Mouse (Mus musculus): ENCODE measurements at regions not wholly inside any gene's neighbourhood (a gene's known extent, or its start where the extent isn't known, plus 50 kb on each side); places are given as distances from the start of the nearest gene placed in this dataset.
A peak's percentile ranks its signal among the peaks of the same experiment; 100 is the strongest.
"Not testable (repeated sequence)": the region's sequence is repeated elsewhere in the genome, so short reads cannot be mapped to it uniquely, and the experiment has no call there.

DNA sequence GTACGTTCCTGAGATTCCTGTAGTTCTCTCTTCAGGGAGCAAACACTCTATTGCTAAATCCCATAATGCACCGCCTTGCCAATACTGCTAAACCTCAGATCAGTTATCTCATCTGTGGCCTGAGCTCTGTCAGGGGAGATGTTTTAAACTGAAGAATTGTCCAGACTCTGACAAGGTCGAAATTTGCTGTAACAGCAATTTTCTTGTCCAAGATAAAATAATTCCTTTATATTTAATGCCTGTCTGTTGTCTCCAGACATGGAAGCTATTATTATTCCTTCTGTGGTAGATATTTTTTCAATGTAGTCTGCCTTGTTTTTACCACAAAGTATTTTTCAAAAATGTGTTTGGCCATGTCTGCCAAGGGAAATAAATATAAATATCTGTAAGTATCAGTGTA, 184.2 kb downstream of the Trmt11 start:
- no peak for TF ChIP-seq CTCF (IDR thresholded peaks at IDR 0.05; ENCODE audit: low read depth)
- Histone ChIP-seq H3K4me2 (ENCODE audit: low read length) (no peak overlapping the region), H3K4me1 (replicated peaks; ENCODE audit: insufficient read depth, low read length) (no peaks in the 10 kb centered on the region), H3K9me3 (replicated peaks; ENCODE audit: low read length) (no peaks in the 10 kb centered on the region), H3K4me3 (replicated peaks; ENCODE audit: low read depth, low read length) (no peak overlapping the region), H3K36me3 (ENCODE audit: insufficient read depth, low read length) (no peaks in the 10 kb centered on the region), H3K9ac (ENCODE audit: low read depth, low read length) (no peak overlapping the region), H3K27ac (no peak overlapping the region), H3K27me3 (ENCODE audit: insufficient read depth, low read length) (no peaks in the 10 kb centered on the region)
- 59% methylated on average over 3 of the region's 3 CpGs for WGBS
- ATAC-seq (replicated peaks; ENCODE audit: low FRiP score, low read depth) = no peak
- DNase-seq (ENCODE audit: low spot score) = no peak

- no peaks in the 10 kb centered on the region for H3K4me1 ChIP-seq (replicated peaks; ENCODE audit: insufficient read depth, low read length)
- H3K4me3 ChIP-seq (replicated peaks; ENCODE audit: low read depth, low read length) = no peak overlapping the region
- no peaks in the 10 kb centered on the region for H3K36me3 ChIP-seq (ENCODE audit: insufficient read depth, low read length)
- H3K4me2 ChIP-seq (ENCODE audit: low read length) = no peak overlapping the region
- no peak for TF ChIP-seq CTCF (IDR thresholded peaks at IDR 0.05; ENCODE audit: low read depth)
- H3K27me3 ChIP-seq (ENCODE audit: insufficient read depth, low read length) = no peaks in the 10 kb centered on the region
- H3K9ac ChIP-seq (ENCODE audit: low read depth, low read length) = no peak overlapping the region
- DNase-seq (ENCODE audit: low spot score) = no peak
- ATAC-seq (replicated peaks; ENCODE audit: low FRiP score, low read depth) = no peak
- H3K27ac ChIP-seq = no peak overlapping the region
- no peaks in the 10 kb centered on the region for H3K9me3 ChIP-seq (replicated peaks; ENCODE audit: low read length)
These were observed 188.8 kb downstream of the Trmt11 start for GRCm38 (mm10) chr10:30411736-30412135.

DNA sequence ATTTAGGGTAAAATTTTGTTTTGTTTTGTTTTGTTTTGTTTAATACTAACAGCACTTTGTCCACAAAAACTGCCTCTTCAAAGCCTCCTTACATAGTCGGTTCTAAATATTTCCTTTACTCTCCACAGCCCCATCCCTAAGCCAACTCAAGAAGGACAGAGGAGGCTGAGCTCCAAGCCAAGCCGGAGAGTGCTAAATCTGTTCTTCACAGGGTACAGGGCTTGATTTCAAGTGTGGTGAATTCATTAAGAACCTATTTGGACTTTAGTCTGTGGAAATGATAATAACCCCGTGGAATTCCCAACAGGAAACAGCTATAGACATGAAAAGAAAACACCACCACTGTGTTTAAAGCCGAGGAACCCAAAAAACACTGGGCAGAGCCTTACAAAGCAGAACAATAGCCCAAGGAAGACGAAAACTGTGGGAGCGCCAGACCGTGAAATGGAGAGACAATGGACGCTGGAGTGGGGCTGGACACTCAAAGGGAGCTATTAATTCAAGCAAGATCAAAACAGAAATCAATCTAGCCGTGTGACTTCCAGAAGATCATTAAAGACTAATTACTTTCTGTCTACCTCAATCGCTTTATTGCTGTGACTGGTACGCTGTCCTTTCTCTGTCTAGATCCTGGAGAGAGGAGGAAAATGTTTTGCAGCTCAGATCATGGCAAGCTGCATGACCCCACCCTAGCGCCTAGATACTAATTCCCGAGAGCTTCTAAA, 194.7 kb downstream of the Trmt11 start:
- Histone ChIP-seq H3K9ac (ENCODE audit: low read depth, low read length) (no peak overlapping the region), H3K4me3 (replicated peaks; ENCODE audit: low read depth, low read length) (no peak overlapping the region), H3K4me1 (replicated peaks; ENCODE audit: insufficient read depth, low read length) (peaks cover 3% of the 10 kb centered on the region; the same call in 1 of the 2 replicates), H3K9me3 (replicated peaks; ENCODE audit: low read length) (no peaks in the 10 kb centered on the region), H3K4me2 (ENCODE audit: low read length) (peak overlapping the region; percentile 43), H3K27me3 (ENCODE audit: insufficient read depth, low read length) (no peaks in the 10 kb centered on the region), H3K36me3 (ENCODE audit: insufficient read depth, low read length) (no peaks in the 10 kb centered on the region), H3K27ac (no peak overlapping the region)
- ATAC-seq (replicated peaks; ENCODE audit: low FRiP score, low read depth) (no peak), DNase-seq (ENCODE audit: low spot score) (peak; percentile 30)
- no peak for TF ChIP-seq CTCF (IDR thresholded peaks at IDR 0.05; ENCODE audit: low read depth)
- WGBS = 25% methylated on average over 13 of the region's 13 CpGs

- H3K27ac ChIP-seq = no peak overlapping the region
- H3K4me2 ChIP-seq (ENCODE audit: low read length) = no peak overlapping the region
- TF ChIP-seq CTCF (IDR thresholded peaks at IDR 0.05; ENCODE audit: low read depth) = no peak
- H3K9ac ChIP-seq (ENCODE audit: low read depth, low read length) = no peak overlapping the region
- H3K27me3 ChIP-seq (ENCODE audit: insufficient read depth, low read length) = no peaks in the 10 kb centered on the region
- DNase-seq (ENCODE audit: low spot score) = no peak
- ATAC-seq (replicated peaks; ENCODE audit: low FRiP score, low read depth) = no peak
- H3K4me1 ChIP-seq (replicated peaks; ENCODE audit: insufficient read depth, low read length) = no peaks in the 10 kb centered on the region
- 29% methylated on average over 1 of the region's 1 CpGs for WGBS
- H3K4me3 ChIP-seq (replicated peaks; ENCODE audit: low read depth, low read length) = no peak overlapping the region
- no peaks in the 10 kb centered on the region for H3K9me3 ChIP-seq (replicated peaks; ENCODE audit: low read length)
- H3K36me3 ChIP-seq (ENCODE audit: insufficient read depth, low read length) = no peaks in the 10 kb centered on the region
These were observed 170.2 kb upstream of the Cenpw start for GRCm38 (mm10) chr10:30370542-30370941.

GRCm38 (mm10) chr10:30360811-30361210, 160.5 kb upstream of the Cenpw start:
- not testable (repeated sequence) for H3K27me3 ChIP-seq (ENCODE audit: insufficient read depth, low read length); H3K4me2 ChIP-seq (ENCODE audit: low read length); DNase-seq (ENCODE audit: low spot score); H3K9me3 ChIP-seq (replicated peaks; ENCODE audit: low read length); H3K36me3 ChIP-seq (ENCODE audit: insufficient read depth, low read length); H3K4me1 ChIP-seq (replicated peaks; ENCODE audit: insufficient read depth, low read length); H3K27ac ChIP-seq; H3K4me3 ChIP-seq (replicated peaks; ENCODE audit: low read depth, low read length); H3K9ac ChIP-seq (ENCODE audit: low read depth, low read length); ATAC-seq (replicated peaks; ENCODE audit: low FRiP score, low read depth)

DNA sequence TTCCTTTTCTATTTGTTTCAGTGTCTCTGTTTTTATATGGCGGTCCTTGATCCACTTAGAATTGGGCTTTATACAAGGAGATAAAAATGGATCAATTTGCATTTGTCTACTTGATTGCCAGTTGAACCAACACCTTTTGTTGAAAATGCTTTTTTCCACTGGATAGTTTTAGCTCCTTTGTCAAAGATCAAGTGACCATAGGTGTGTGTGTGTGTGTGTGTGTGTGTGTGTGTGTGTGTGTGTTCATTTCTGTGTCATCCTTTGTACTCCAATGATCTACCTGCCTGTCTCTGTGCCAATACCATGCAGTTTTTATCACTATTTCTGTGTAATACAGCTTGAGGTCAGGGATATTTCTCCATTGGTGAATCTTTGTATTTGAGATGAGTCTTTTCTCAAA, 158.7 kb upstream of the Cenpw start:
- H3K9me3 ChIP-seq (replicated peaks; ENCODE audit: low read length) = no peaks in the 10 kb centered on the region
- no peak overlapping the region for H3K4me3 ChIP-seq (replicated peaks; ENCODE audit: low read depth, low read length)
- no peak overlapping the region for H3K9ac ChIP-seq (ENCODE audit: low read depth, low read length)
- no peaks in the 10 kb centered on the region for H3K4me1 ChIP-seq (replicated peaks; ENCODE audit: insufficient read depth, low read length)
- H3K4me2 ChIP-seq (ENCODE audit: low read length) = no peak overlapping the region
- no peak for DNase-seq (ENCODE audit: low spot score)
- no peak for TF ChIP-seq CTCF (IDR thresholded peaks at IDR 0.05; ENCODE audit: low read depth)
- no peak for ATAC-seq (replicated peaks; ENCODE audit: low FRiP score, low read depth)
- 94% methylated on average over 1 of the region's 1 CpGs for WGBS
- no peak overlapping the region for H3K27ac ChIP-seq
- H3K27me3 ChIP-seq (ENCODE audit: insufficient read depth, low read length) = no peaks in the 10 kb centered on the region
- no peaks in the 10 kb centered on the region for H3K36me3 ChIP-seq (ENCODE audit: insufficient read depth, low read length)

DNA sequence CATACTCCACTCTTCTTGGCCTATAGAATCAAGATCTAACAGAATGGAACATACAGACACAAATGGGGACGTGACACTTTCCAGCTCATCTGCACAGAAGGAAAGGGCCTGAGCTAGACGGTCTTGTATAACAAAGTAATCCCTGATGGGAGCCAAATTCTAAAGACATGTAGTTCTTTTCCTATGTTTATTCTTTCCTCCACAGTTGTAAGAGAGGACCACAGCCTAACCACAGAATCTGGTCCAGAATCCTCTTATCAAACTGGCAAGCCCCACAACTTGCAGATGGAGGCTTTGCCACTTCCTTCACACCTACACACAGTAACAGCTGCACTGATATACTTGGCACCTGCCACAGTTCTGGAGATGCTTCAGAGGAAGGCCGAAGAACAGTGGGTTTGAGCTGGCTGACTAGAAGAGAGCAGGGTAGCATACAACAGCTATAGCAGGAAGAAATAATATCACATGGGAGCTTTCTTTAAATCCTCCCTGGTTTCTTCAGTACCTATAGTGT, 142.7 kb upstream of the Cenpw start:
- no peak for ATAC-seq (replicated peaks; ENCODE audit: low FRiP score, low read depth)
- Histone ChIP-seq H3K9ac (ENCODE audit: low read depth, low read length) (no peak overlapping the region), H3K4me3 (replicated peaks; ENCODE audit: low read depth, low read length) (no peak overlapping the region), H3K27ac (no peak overlapping the region), H3K36me3 (ENCODE audit: insufficient read depth, low read length) (no peaks in the 10 kb centered on the region), H3K27me3 (ENCODE audit: insufficient read depth, low read length) (no peaks in the 10 kb centered on the region), H3K9me3 (replicated peaks; ENCODE audit: low read length) (no peaks in the 10 kb centered on the region), H3K4me1 (replicated peaks; ENCODE audit: insufficient read depth, low read length) (no peaks in the 10 kb centered on the region), H3K4me2 (ENCODE audit: low read length) (no peak overlapping the region)
- no peak for TF ChIP-seq CTCF (IDR thresholded peaks at IDR 0.05; ENCODE audit: low read depth)
- DNase-seq (ENCODE audit: low spot score) = no peak
- 87% methylated on average over 3 of the region's 3 CpGs for WGBS

Data from kidney, postnatal 0 days (tissue).